Mouse (Mus musculus) forebrain, postnatal 0 days (tissue): ENCODE measurements at regions not wholly inside any gene's neighbourhood (a gene's known extent, or its start where the extent isn't known, plus 50 kb on each side); places are given as distances from the start of the nearest gene placed in this dataset.

Experiments
- ATAC-seq: fragments of 200-750 bp; cut with Nextera tagmentation; 2 replicates; pipeline ENCODE4 v1.8.0; 2017; ENCODE audit warnings: mild to moderate bottlenecking, moderate library complexity
- DNase-seq: peaks from one replicate; pipeline ENCODE4 v3.0.0-alpha.2; 2015
- H3K27ac ChIP-seq: fragments of 300-500 bp; sonication (generic); 2 replicates; pipeline ENCODE4 v1.5.1; 2014; ENCODE audit warnings: low read depth, mild to moderate bottlenecking, antibody characterized with exemption, low read length, moderate library complexity, mixed read lengths
- H3K27me3 ChIP-seq: fragments of 300-500 bp; sonication (generic); 2 replicates; pipeline ENCODE4 v1.6.1; 2014; ENCODE audit warnings: mild to moderate bottlenecking, low read length, mixed read lengths; ENCODE audit not compliant: insufficient read depth
- H3K36me3 ChIP-seq: fragments of 300-500 bp; sonication (generic); 2 replicates; pipeline ENCODE4 v1.6.1; 2014; ENCODE audit warnings: mild to moderate bottlenecking, moderate library complexity; ENCODE audit not compliant: insufficient read depth
- H3K4me1 ChIP-seq: fragments of 300-500 bp; sonication (generic); 2 replicates; pipeline ENCODE4 v1.6.1; 2014; ENCODE audit warnings: antibody characterized with exemption; ENCODE audit not compliant: insufficient read depth
- H3K4me2 ChIP-seq: fragments of 300-500 bp; sonication (generic); 2 replicates; pipeline ENCODE4 v1.6.1; 2014; ENCODE audit warnings: low read depth, mild to moderate bottlenecking, moderate library complexity
- H3K4me3 ChIP-seq: fragments of 300-500 bp; sonication (generic); 2 replicates; pipeline ENCODE4 v1.5.1; 2014; ENCODE audit warnings: low read depth, low read length, mixed read lengths
- H3K9ac ChIP-seq: fragments of 300-500 bp; sonication (generic); 2 replicates; pipeline ENCODE4 v1.6.1; 2014; ENCODE audit warnings: mild to moderate bottlenecking
- H3K9me3 ChIP-seq: fragments of 300-500 bp; sonication (generic); 2 replicates; pipeline ENCODE4 v1.6.1; 2016; ENCODE audit warnings: low read length
- CTCF ChIP-seq: sonication (generic); IDR thresholded peaks from 2 replicates; pipeline ENCODE4 v1.5.1; 2016; ENCODE audit warnings: antibody characterized with exemption, control low read depth, low read depth
- WGBS: fragments of 180-500 bp; shearing (Covaris S2); extraction: QIAGEN DNeasy Blood & Tissue Kit; methylation state at CpG from one replicate; pipeline ENCODE4 v1.1.7; 2014; 5-methylcytosine and 5-hydroxymethylcytosine counted together

DNA sequence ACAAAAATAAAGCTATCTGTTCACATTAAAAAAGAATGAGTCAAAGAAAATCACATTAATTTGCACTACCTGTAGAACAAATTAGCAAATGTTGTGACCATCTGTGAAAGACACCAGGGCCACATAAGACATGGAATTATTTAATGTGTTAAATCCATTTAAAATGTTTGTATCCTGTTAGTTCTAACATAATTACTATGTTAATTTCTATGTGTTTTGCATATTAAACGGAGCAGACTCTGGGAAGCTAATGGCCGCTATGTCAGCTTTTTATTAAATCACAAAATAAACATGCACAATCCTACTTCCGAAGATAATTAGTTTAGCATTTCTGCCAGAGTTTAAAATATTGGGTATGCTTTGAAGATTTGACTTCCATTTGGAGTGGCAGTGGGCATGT lies 1194.8 kb downstream of the Cdh11 start:
- no peak overlapping the region for H3K9ac ChIP-seq
- no peak overlapping the region for H3K27ac ChIP-seq
- no peaks in the 10 kb centered on the region for H3K9me3 ChIP-seq
- no peak for TF ChIP-seq CTCF
- no peaks in the 10 kb centered on the region for H3K36me3 ChIP-seq
- 26% methylated on average over 3 of the region's 3 CpGs for WGBS
- no peaks in the 10 kb centered on the region for H3K27me3 ChIP-seq
- ATAC-seq (no peak), DNase-seq (peak; percentile 18)
- no peak overlapping the region for H3K4me2 ChIP-seq
- H3K4me3 ChIP-seq: no peak overlapping the region
- H3K4me1 ChIP-seq: no peaks in the 10 kb centered on the region

- Histone ChIP-seq H3K36me3 (no peaks in the 10 kb centered on the region), H3K27me3 (no peaks in the 10 kb centered on the region), H3K9ac (no peak overlapping the region), H3K4me2 (no peak overlapping the region), H3K27ac (no peak overlapping the region), H3K9me3 (no peaks in the 10 kb centered on the region), H3K4me1 (no peaks in the 10 kb centered on the region), H3K4me3 (no peak overlapping the region)
- 83% methylated on average over 5 of the region's 5 CpGs for WGBS
- DNase-seq: no peak
- ATAC-seq: no peak
- TF ChIP-seq CTCF: no peak
Observed at GRCm38 (mm10) chr8:101564447-101564846, 1221.0 kb downstream of the Cdh11 start.

DNA sequence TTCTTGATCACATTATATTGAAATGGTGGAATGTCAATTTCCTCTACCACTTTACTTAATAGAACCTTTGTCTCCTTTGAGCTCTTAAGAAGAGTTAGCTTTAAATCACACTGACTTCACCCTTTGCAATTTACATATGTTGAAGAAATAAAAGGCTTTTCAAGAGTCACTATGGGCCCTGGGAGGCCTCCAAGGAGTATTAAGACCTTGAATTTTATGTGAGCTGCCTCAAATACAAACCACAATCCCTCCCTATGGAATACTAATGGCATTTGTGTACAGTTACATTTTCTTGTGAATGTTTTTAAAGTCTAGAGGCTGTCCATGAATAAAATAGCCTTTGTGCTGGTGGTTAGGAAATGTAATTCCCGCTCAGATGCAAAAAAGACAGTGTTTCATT lies 1262.7 kb downstream of the Cdh11 start:
- Histone ChIP-seq H3K4me3 (no peak overlapping the region), H3K27ac (no peak overlapping the region), H3K4me2 (no peak overlapping the region), H3K27me3 (no peaks in the 10 kb centered on the region), H3K9ac (no peak overlapping the region), H3K36me3 (no peaks in the 10 kb centered on the region), H3K4me1 (no peaks in the 10 kb centered on the region), H3K9me3 (no peaks in the 10 kb centered on the region)
- TF ChIP-seq CTCF: no peak
- DNase-seq: no peak
- 33% methylated on average over 1 of the region's 1 CpGs for WGBS
- ATAC-seq: no peak

GRCm38 (mm10) chr8:101478554-101479314 lies 1306.7 kb downstream of the Cdh11 start:
- H3K27me3 ChIP-seq: no peaks in the 10 kb centered on the region
- H3K27ac ChIP-seq: no peak overlapping the region
- no peaks in the 10 kb centered on the region for H3K36me3 ChIP-seq
- ATAC-seq (no peak), DNase-seq (no peak)
- H3K9ac ChIP-seq: no peak overlapping the region
- no peak overlapping the region for H3K4me2 ChIP-seq
- 60% methylated on average over 2 of the region's 2 CpGs for WGBS
- H3K4me3 ChIP-seq: no peak overlapping the region
- no peaks in the 10 kb centered on the region for H3K4me1 ChIP-seq
- no peak for TF ChIP-seq CTCF
- H3K9me3 ChIP-seq: no peaks in the 10 kb centered on the region

DNA sequence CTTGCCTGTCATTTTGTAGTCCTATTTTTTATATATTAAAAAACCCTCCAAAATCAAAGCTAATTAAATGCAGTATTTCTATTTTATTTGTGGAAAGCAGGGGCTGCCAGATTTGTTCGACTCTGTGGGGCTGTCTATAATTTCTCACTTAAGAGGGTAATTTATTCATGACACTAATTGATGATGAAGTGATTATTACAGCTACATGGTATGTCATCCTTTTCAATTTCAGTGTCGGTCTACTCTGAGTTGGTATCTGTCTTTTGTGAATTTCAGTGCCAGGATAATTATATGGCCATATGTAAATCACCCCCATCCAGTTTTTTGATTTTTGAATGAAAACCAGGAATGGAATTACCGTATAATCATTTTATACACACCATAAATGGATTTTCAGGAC lies 1319.1 kb downstream of the Cdh11 start:
- ATAC-seq (peak; percentile 66; the same call in 1 of the 2 replicates), DNase-seq (peak; percentile 17)
- Histone ChIP-seq H3K9ac (no peak overlapping the region), H3K4me3 (no peak overlapping the region), H3K4me1 (0 out of 2 replicates have a peak, but pooled peaks cover 2% of the 10 kb centered on the region), H3K4me2 (no peak overlapping the region), H3K27me3 (no peaks in the 10 kb centered on the region), H3K9me3 (no peaks in the 10 kb centered on the region), H3K36me3 (no peaks in the 10 kb centered on the region), H3K27ac (no peak overlapping the region)
- no peak for TF ChIP-seq CTCF
- 27% methylated on average over 3 of the region's 3 CpGs for WGBS

- H3K9me3 ChIP-seq: no peaks in the 10 kb centered on the region
- H3K4me2 ChIP-seq: no peak overlapping the region
- no peaks in the 10 kb centered on the region for H3K27me3 ChIP-seq
- no peak overlapping the region for H3K27ac ChIP-seq
- 0 out of 2 replicates have a peak, but pooled peaks cover 2% of the 10 kb centered on the region for H3K4me1 ChIP-seq
- ATAC-seq (peak; percentile 53; the same call in 1 of the 2 replicates), DNase-seq (peak; percentile 57)
- no peak overlapping the region for H3K4me3 ChIP-seq
- no peak overlapping the region for H3K9ac ChIP-seq
- WGBS: 62% methylated on average over 1 of the region's 1 CpGs
- H3K36me3 ChIP-seq: no peaks in the 10 kb centered on the region
- no peak for TF ChIP-seq CTCF
Observed at GRCm38 (mm10) chr8:101462515-101462914, 1322.9 kb downstream of the Cdh11 start.

- Histone ChIP-seq H3K4me3 (no peak overlapping the region), H3K27ac (no peak overlapping the region), H3K4me1 (no peaks in the 10 kb centered on the region), H3K4me2 (no peak overlapping the region), H3K9me3 (no peaks in the 10 kb centered on the region), H3K27me3 (no peaks in the 10 kb centered on the region), H3K36me3 (no peaks in the 10 kb centered on the region), H3K9ac (no peak overlapping the region)
- ATAC-seq: no peak
- DNase-seq: no peak
- TF ChIP-seq CTCF: no peak
- 50% methylated on average over 1 of the region's 1 CpGs for WGBS
Observed at GRCm38 (mm10) chr8:101444730-101445129, 1340.7 kb downstream of the Cdh11 start.
